ENCODE assay signal across 21 mouse cellular contexts in the genomic region with DNA sequence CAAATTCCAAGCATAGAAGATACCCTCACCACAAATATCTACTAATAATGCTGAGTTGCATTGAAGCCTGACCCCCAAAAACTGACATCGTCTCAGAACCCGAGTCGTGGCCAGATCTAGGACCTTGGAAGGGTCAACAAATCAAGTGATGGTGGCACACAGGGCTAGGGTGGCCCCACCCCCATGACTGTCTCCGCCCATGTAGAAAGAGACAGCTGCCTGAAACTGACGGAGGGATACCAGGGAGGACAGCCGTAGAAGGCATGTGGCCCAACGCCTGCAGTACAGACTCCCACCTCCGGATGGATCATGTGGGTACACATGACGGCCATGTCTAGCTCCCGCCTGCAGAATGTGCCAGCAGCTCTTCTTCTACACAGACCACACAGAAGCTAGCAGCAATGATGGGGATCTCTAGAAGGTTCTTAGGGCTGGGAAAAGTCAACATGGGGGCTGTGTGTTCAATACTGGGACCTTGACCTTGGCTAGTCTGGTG. TPM values are rescaled to one million over a fixed set of nuclear protein-coding genes. Genes with fewer than 3 reads are reported as not detected.
DNase-seq lines count a peak whose midpoint lies in the region; ATAC-seq and TF ChIP-seq lines count a peak whose summit lies in the region.
"Had no signal": no experiment of that assay in that cellular context is flagged by ENCODE, and none has a peak within 500 bp of the region (broad histone marks: within the 10 kb centered on the region; RNA-seq: fewer than 3 reads in every experiment).

No protein-coding gene starts in this region.

- H3K36me3 ChIP-seq in hindbrain, postnatal 0 days (ENCODE audit: insufficient read depth, low read length): no peaks in the 10 kb centered on the region
- H3K36me3 ChIP-seq in hindbrain, embryonic 12.5 days: peaks cover 6% of the 10 kb centered on the region
- H3K36me3 ChIP-seq: embryonic facial prominence, embryonic 13.5 days; intestine, embryonic 15.5 days had no signal

- ATAC-seq in hindbrain, postnatal 0 days: peak; percentile 39; the same call in 1 of the 2 replicates
- no peak for ATAC-seq in hindbrain, embryonic 12.5 days (ENCODE audit: low FRiP score)
- ATAC-seq: forebrain, embryonic 16.5 days; intestine, embryonic 15.5 days had no signal

- no peak overlapping the region for H3K27ac ChIP-seq in hindbrain, postnatal 0 days
- no peak overlapping the region for H3K27ac ChIP-seq in hindbrain, embryonic 12.5 days
- H3K27ac ChIP-seq: embryonic facial prominence, embryonic 13.5 days; forebrain, embryonic 12.5 days; gastrocnemius, adult 2 months; heart, embryonic 10.5 days; hindbrain, embryonic 13.5 days; intestine, embryonic 15.5 days had no signal

- no peak overlapping the region for H3K4me2 ChIP-seq in hindbrain, postnatal 0 days (ENCODE audit: low read depth, low read length)
- H3K4me2 ChIP-seq in hindbrain, embryonic 12.5 days (replicated peaks): no peak overlapping the region
- H3K4me2 ChIP-seq: embryonic facial prominence, embryonic 13.5 days; forebrain, embryonic 12.5 days; hindbrain, embryonic 13.5 days; intestine, embryonic 15.5 days had no signal

- TF ChIP-seq CTCF in hindbrain, postnatal 0 days (IDR thresholded peaks at IDR 0.05; ENCODE audit: low read depth): peak; percentile 37; the same call in 1 of the 2 replicates

- WGBS in hindbrain, postnatal 0 days: 87% methylated on average over 10 of the region's 10 CpGs
- 89% methylated on average over 10 of the region's 10 CpGs for WGBS in hindbrain, embryonic 12.5 days

- no peak overlapping the region for H3K9ac ChIP-seq in hindbrain, postnatal 0 days (replicated peaks; ENCODE audit: low read length)
- H3K9ac ChIP-seq in hindbrain, embryonic 12.5 days: no peak overlapping the region
- H3K9ac ChIP-seq: embryonic facial prominence, embryonic 13.5 days; forebrain, embryonic 12.5 days; hindbrain, embryonic 13.5 days; intestine, embryonic 15.5 days had no signal

- H3K9me3 ChIP-seq in hindbrain, postnatal 0 days (ENCODE audit: low read length): no peaks in the 10 kb centered on the region
- peaks cover 4% of the 10 kb centered on the region; the same call in 1 of the 2 replicates for H3K9me3 ChIP-seq in hindbrain, embryonic 12.5 days (replicated peaks)
- H3K9me3 ChIP-seq: heart, embryonic 10.5 days had no signal

- no peaks in the 10 kb centered on the region for H3K27me3 ChIP-seq in hindbrain, postnatal 0 days (ENCODE audit: insufficient read depth, low read length)
- no peaks in the 10 kb centered on the region for H3K27me3 ChIP-seq in hindbrain, embryonic 12.5 days
- H3K27me3 ChIP-seq: embryonic facial prominence, embryonic 13.5 days; forebrain, embryonic 12.5 days; hindbrain, embryonic 13.5 days; intestine, embryonic 15.5 days had no signal

- peak; percentile 69 for DNase-seq in adrenal gland, postnatal 14 days
- DNase-seq in adrenal gland, adult 8-10 months: no peak
- no peak for DNase-seq in hindbrain, postnatal 0 days (ENCODE audit: low spot score)
- peak; percentile 29 for DNase-seq in ZHBTc4 (ENCODE audit: low read depth, low spot score)
- no peak for DNase-seq in spleen, postnatal 14 days (ENCODE audit: low spot score in 2 of 2)
- DNase-seq: cerebellum, adult 11 months; cerebellum, adult 9-10 months; cerebellum, postnatal 25 days; gastrocnemius, adult 2 months; gastrocnemius, postnatal 36 days; heart, adult 18-20 months; heart, postnatal 10 days; heart, postnatal 4 days; kidney, adult 18-20 months had no signal

- no peak overlapping the region for H3K4me3 ChIP-seq in hindbrain, postnatal 0 days (ENCODE audit: low read length)
- no peak overlapping the region for H3K4me3 ChIP-seq in hindbrain, embryonic 12.5 days
- H3K4me3 ChIP-seq: embryonic facial prominence, embryonic 13.5 days; forebrain, embryonic 12.5 days; gastrocnemius, adult 2 months; heart, embryonic 10.5 days; hindbrain, embryonic 13.5 days; intestine, embryonic 15.5 days had no signal

- no peaks in the 10 kb centered on the region for H3K4me1 ChIP-seq in hindbrain, postnatal 0 days (ENCODE audit: insufficient read depth, low read length)
- H3K4me1 ChIP-seq in hindbrain, embryonic 12.5 days: peaks cover 10% of the 10 kb centered on the region
- H3K4me1 ChIP-seq: embryonic facial prominence, embryonic 13.5 days; intestine, embryonic 15.5 days had no signal

RNA-seq across cellular contexts. Expression of a gene that starts 41.9 kb away (rescaled TPM):
- 16.6 and 17.7 TPM in 2 replicates for total RNA-seq in adrenal gland, postnatal 14 days (2021)
- 10 to 100 TPM; 25.7 to 41.7 (median 33.2) TPM for total RNA-seq in adrenal gland, adult 8-10 months (2022)
- 35.4 and 46.6 TPM in 2 replicates for total RNA-seq in hindbrain, postnatal 0 days (2014; rRNA removed)
- 15.2 and 16.6 TPM in 2 replicates for polyA plus RNA-seq in hindbrain, postnatal 0 days (2015; fragmentation: Nextera tagmentation; extraction: Ambion mirVana)
- polyA plus RNA-seq in hindbrain, embryonic 12.5 days (2016; fragmentation: Nextera tagmentation; extraction: Ambion mirVana): 25.7 and 27.0 TPM in 2 replicates

Comparison
In these comparisons a context has a peak if more than half of its experiments do, and no peak if none do; other contexts are left out.
1. DNase-seq: peak in adrenal gland, postnatal 14 days (single experiment) and ZHBTc4 (single experiment); none in adrenal gland, adult 8-10 months (single experiment), hindbrain, postnatal 0 days (single experiment) and spleen, postnatal 14 days (0 of 2).